In the genomic region with DNA sequence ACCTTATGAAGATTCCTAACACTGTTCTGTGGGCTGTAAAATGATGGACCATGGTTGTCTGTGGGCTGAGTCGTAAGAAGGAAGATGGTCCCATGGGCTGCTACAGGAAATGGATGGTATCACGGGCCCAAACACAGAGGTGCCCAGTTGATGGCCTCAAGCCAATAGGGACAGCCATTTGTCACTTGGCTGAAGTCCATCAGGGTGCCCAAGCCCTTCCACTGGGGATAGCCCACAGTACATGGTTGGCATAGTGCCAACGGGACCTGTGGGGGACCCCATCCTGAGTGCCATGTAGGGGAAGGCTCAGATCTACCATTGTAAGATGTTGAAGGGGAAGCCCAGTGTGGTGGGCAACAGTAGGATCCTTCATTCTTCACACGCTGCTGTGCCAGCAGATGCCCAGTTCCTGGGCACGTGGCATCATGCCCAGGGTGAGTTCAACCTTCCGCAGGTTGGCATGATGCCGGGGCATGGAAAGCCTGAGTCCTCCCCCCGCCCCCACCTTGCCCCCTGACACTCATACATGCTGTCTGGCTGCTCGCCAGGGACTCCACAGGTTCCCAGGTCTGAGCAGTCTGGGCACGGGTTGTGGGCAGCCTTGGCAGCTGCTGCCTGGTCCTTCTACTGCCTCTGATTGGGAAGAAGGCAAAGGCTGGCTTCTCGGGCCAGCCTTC, we compare ENCODE assay signal across 8 mouse cellular contexts.
DNase-seq lines count a peak whose midpoint lies in the region; ATAC-seq and TF ChIP-seq lines count a peak whose summit lies in the region.

No protein-coding gene starts in this region.

- no peaks in the 10 kb centered on the region for H3K36me3 ChIP-seq in kidney, embryonic 14.5 days (ENCODE audit: control insufficient read depth, insufficient read depth, low read length)
- H3K36me3 ChIP-seq in lung, embryonic 16.5 days (ENCODE audit: control insufficient read depth, insufficient read depth, low read length), result no peaks in the 10 kb centered on the region
- H3K36me3 ChIP-seq in stomach, postnatal 0 days (ENCODE audit: control insufficient read depth, insufficient read depth, low read length), result no peaks in the 10 kb centered on the region

- no peak overlapping the region for H3K4me3 ChIP-seq in kidney, embryonic 14.5 days (ENCODE audit: low read length)
- H3K4me3 ChIP-seq in lung, embryonic 16.5 days (ENCODE audit: low read length), result no peak overlapping the region
- no peak overlapping the region for H3K4me3 ChIP-seq in stomach, postnatal 0 days (ENCODE audit: low read depth, low read length)

- no peaks in the 10 kb centered on the region for H3K9me3 ChIP-seq in kidney, embryonic 14.5 days (ENCODE audit: control insufficient read depth, low read length)
- no peaks in the 10 kb centered on the region for H3K9me3 ChIP-seq in lung, embryonic 16.5 days (ENCODE audit: control insufficient read depth, low read length)
- H3K9me3 ChIP-seq in stomach, postnatal 0 days (ENCODE audit: control insufficient read depth, low read length), result no peaks in the 10 kb centered on the region

- H3K4me2 ChIP-seq in kidney, embryonic 14.5 days (replicated peaks; ENCODE audit: low read depth, low read length), result no peak overlapping the region
- no peak overlapping the region for H3K4me2 ChIP-seq in lung, embryonic 16.5 days (ENCODE audit: low read depth, low read length)
- H3K4me2 ChIP-seq in stomach, postnatal 0 days (replicated peaks; ENCODE audit: low read depth), result no peak overlapping the region

- no peak overlapping the region for H3K27ac ChIP-seq in kidney, embryonic 14.5 days (ENCODE audit: low read depth, low read length)
- peak overlapping the region; percentile 68 for H3K27ac ChIP-seq in lung, embryonic 16.5 days (ENCODE audit: low read length)
- no peak overlapping the region for H3K27ac ChIP-seq in stomach, postnatal 0 days (replicated peaks)

- TF ChIP-seq CTCF in stomach, postnatal 0 days (IDR thresholded peaks at IDR 0.05; ENCODE audit: low read depth), result no peak

- H3K27me3 ChIP-seq in kidney, embryonic 14.5 days (ENCODE audit: control insufficient read depth, insufficient read depth, low read length), result no peaks in the 10 kb centered on the region
- H3K27me3 ChIP-seq in lung, embryonic 16.5 days (ENCODE audit: control insufficient read depth, insufficient read depth, low read depth, low read length), result no peaks in the 10 kb centered on the region
- H3K27me3 ChIP-seq in stomach, postnatal 0 days (ENCODE audit: control insufficient read depth, insufficient read depth, low read length), result no peaks in the 10 kb centered on the region

- ATAC-seq in kidney, embryonic 14.5 days (ENCODE audit: low FRiP score, low TSS enrichment), result no peak
- ATAC-seq in lung, embryonic 16.5 days (ENCODE audit: low read depth), result peak; percentile 61
- no peak for ATAC-seq in megakaryocyte-erythroid progenitor cell, adult 5-6 weeks (replicated peaks; ENCODE audit: low FRiP score, low TSS enrichment, poor library complexity, severe bottlenecking)
- ATAC-seq in stomach, postnatal 0 days (ENCODE audit: low FRiP score, low TSS enrichment), result no peak; the same call in 1 of the 2 replicates

- H3K4me1 ChIP-seq in kidney, embryonic 14.5 days (ENCODE audit: control insufficient read depth, insufficient read depth, low read length), result peaks cover 12% of the 10 kb centered on the region
- peaks cover 18% of the 10 kb centered on the region for H3K4me1 ChIP-seq in lung, embryonic 16.5 days (replicated peaks; ENCODE audit: control insufficient read depth, insufficient read depth, low read length)
- H3K4me1 ChIP-seq in stomach, postnatal 0 days (replicated peaks; ENCODE audit: control insufficient read depth, insufficient read depth), result peaks cover 3% of the 10 kb centered on the region

- no peak for TF ChIP-seq EP300 in stomach, postnatal 0 days (optimal IDR thresholded peaks at IDR 0.05)

- WGBS in kidney, embryonic 14.5 days, result 84% methylated on average over 11 of the region's 11 CpGs
- WGBS in lung, embryonic 16.5 days, result 58% methylated on average over 11 of the region's 11 CpGs
- 74% methylated on average over 11 of the region's 11 CpGs for WGBS in stomach, postnatal 0 days

- intact Hi-C loops in heart, postnatal 10 days (cut with DNase I), result loop anchor here (10.0 kb wide), 1 partner anchor 53 kb away; no protein-coding TSS in a partner anchor

- H3K9ac ChIP-seq in kidney, embryonic 14.5 days (ENCODE audit: low read depth, low read length), result no peak overlapping the region
- no peak overlapping the region for H3K9ac ChIP-seq in lung, embryonic 16.5 days (ENCODE audit: low read length)
- no peak overlapping the region for H3K9ac ChIP-seq in stomach, postnatal 0 days (ENCODE audit: low read length)

- DNase-seq in kidney, adult 18-20 months, result peak; percentile 91
- DNase-seq in adrenal gland, postnatal 25 days, result peak; percentile 79
- DNase-seq in heart, postnatal 10 days, result peak; percentile 83 to 86
- no peak for DNase-seq in stomach, postnatal 0 days (ENCODE audit: low spot score)
- no peak for DNase-seq in thymus, postnatal 0 days (ENCODE audit: low spot score)

Comparison
In these comparisons a context has a peak if more than half of its experiments do, and no peak if none do; other contexts are left out.
1. DNase-seq: peak in kidney, adult 18-20 months (single experiment), adrenal gland, postnatal 25 days (single experiment) and heart, postnatal 10 days (2 of 2); none in stomach, postnatal 0 days (single experiment) and thymus, postnatal 0 days (single experiment).